Mouse (Mus musculus) lung, embryonic 14.5 days (tissue): ENCODE measurements around the gene Nrm. TPM values are rescaled to one million over a fixed set of nuclear protein-coding genes. Genes with fewer than 3 reads are reported as not detected.

ENCODE experiments used
- ATAC-seq: fragments of 200-750 bp; cut with Nextera tagmentation; 2 replicates; pipeline ENCODE4 v1.8.0; 2017; ENCODE audit warnings: mild to moderate bottlenecking, moderate TSS enrichment, moderate library complexity; ENCODE audit not compliant: insufficient read depth
- DNase-seq: peaks from one replicate; pipeline ENCODE4 v3.0.0-alpha.2; 2015
- H3K27ac ChIP-seq: fragments of 300-500 bp; sonication (generic); 2 replicates; pipeline ENCODE4 v1.5.1; 2014; ENCODE audit warnings: low read depth, mild to moderate bottlenecking, moderate library complexity
- H3K27me3 ChIP-seq: fragments of 300-500 bp; sonication (generic); 2 replicates; pipeline ENCODE4 v1.6.1; 2014; ENCODE audit warnings: low read length, control low read depth; ENCODE audit not compliant: insufficient read depth
- H3K36me3 ChIP-seq: fragments of 300-500 bp; sonication (generic); 2 replicates; pipeline ENCODE4 v1.6.1; 2014; ENCODE audit warnings: control low read depth; ENCODE audit not compliant: insufficient read depth
- H3K4me1 ChIP-seq: fragments of 300-500 bp; sonication (generic); 2 replicates; pipeline ENCODE4 v1.6.1; 2014; ENCODE audit warnings: antibody characterized with exemption, control low read depth; ENCODE audit not compliant: insufficient read depth
- H3K4me2 ChIP-seq: fragments of 300-500 bp; sonication (generic); 2 replicates; pipeline ENCODE4 v1.6.1; 2014; ENCODE audit warnings: mild to moderate bottlenecking
- H3K4me3 ChIP-seq: fragments of 300-500 bp; sonication (generic); 2 replicates; pipeline ENCODE4 v1.5.1; 2014; ENCODE audit warnings: low read depth, low read length
- H3K9ac ChIP-seq: fragments of 300-500 bp; sonication (generic); 2 replicates; pipeline ENCODE4 v1.6.1; 2014
- H3K9me3 ChIP-seq: fragments of 300-500 bp; sonication (generic); 2 replicates; pipeline ENCODE4 v1.6.1; 2016; ENCODE audit warnings: low read depth, low read length, control low read depth
- CTCF ChIP-seq: IDR thresholded peaks from 2 replicates; pipeline ENCODE4 v1.5.1; 2016; ENCODE audit warnings: antibody characterized with exemption, low read depth
- WGBS: fragments of 180-500 bp; shearing (Covaris S2); extraction: QIAGEN DNeasy Blood & Tissue Kit; methylation state at CpG from one replicate; pipeline ENCODE4 v1.1.7; 2014; 5-methylcytosine and 5-hydroxymethylcytosine counted together
- polyA plus RNA-seq: library from polyadenylated mRNA; unstranded; fragments of >200 nt; fragmentation: Nextera tagmentation; extraction: Ambion mirVana; gene quantifications from 2 replicates; pipeline ENCODE4 v1.2.1, GENCODE M21; 2014

Gene Nrm
- polyA plus RNA-seq, 1 experiment from 2014 or later: 72.0 TPM

DNA sequence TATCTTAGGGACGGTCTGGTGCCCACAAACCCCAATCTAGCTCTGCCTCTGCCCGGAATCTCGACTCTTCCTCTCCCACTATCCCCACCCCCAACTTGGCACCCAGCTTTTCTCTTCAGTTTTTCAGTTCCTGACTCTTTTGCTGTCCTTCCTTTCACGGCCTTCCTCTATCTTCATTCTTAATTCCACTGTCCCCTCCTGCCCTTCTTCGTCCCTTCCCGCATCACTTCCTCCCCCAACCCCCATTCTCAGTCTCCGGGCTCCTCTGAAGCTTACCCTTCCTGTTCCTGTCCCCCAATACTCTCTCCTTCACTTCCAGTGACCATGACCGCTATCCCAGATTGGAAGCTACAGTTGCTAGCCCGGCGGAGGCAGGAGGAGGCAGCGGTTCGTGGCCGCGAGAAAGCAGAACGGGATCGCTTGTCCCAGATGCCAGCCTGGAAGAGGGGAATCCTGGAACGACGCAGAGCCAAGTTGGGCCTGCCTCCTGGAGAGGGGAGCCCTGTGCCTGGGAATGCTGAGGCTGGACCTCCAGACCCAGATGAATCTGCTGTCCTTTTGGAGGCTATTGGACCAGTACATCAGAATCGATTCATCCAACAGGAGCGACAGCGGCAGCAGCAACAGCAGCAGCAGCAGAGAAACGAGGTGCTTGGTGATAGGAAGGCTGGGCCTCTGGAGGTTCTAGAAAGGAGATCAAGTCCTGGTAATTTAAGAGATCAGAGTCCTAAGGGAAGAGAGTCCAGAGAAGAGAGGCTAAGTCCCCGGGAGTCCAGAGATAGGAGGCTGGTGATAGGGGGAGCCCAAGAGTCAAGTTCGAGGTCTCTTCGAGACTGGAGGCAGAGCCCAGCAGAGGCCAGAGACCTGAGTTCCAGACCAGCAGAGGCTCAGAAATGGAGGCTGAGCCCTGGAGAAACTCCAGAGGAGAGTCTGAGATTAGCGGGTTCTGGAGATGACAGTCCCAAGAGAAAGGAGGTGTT lies 6.1 kb downstream of the Nrm start:
- 4% methylated on average over 26 of the region's 26 CpGs for whole genome bisulfite sequencing
- DNase-seq: peak; percentile 69
- Histone ChIP-seq H3K9me3 (no peaks in the 10 kb centered on the region), H3K36me3 (peaks cover 17% of the 10 kb centered on the region), H3K27me3 (no peaks in the 10 kb centered on the region), H3K4me1 (peaks cover 15% of the 10 kb centered on the region), H3K9ac (peak overlapping the region; percentile 80), H3K4me3 (peak overlapping the region; percentile 68), H3K27ac (peak overlapping the region; percentile 98), H3K4me2 (peak overlapping the region; percentile 98)
- no peak for ATAC-seq
- TF ChIP-seq CTCF: 0 out of 2 replicates have a peak, but pooled peaks have one; percentile 33

DNA sequence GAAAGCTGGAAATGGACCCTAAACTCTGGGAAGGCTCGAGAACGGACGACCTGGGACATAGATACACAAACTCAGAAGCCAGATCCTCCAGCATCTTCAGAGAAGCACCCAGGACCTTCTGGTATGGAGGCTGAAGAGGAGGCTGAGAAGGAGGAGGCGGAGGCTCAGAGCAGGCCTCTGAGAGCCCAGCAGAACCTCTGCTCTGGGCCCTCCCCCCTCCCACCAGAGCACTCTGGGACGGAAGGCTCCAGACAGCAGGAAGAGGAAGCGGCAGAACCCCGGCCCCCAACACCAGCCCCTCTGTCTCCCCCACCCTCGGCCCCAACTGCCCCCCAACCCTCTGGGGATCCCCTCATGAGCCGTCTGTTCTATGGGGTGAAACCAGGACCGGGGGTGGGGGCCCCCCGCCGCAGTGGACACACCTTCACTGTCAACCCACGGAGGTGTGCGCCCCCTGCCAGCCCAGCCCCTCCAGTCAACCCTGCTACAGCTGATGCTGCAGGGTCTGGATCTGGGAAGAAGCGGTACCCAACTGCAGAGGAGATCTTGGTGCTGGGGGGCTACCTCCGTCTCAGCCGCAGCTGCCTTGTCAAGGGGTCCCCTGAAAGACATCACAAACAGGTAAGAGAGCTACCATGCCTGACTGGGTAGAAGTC lies 7.2 kb downstream of the Nrm start:
- H3K4me3 ChIP-seq: peak overlapping the region; percentile 68
- no peak for ATAC-seq
- peaks cover 21% of the 10 kb centered on the region for H3K36me3 ChIP-seq
- peak overlapping the region; percentile 98 for H3K27ac ChIP-seq
- 15% methylated on average over 16 of the region's 17 CpGs for WGBS
- peak overlapping the region; percentile 98 for H3K4me2 ChIP-seq
- no peaks in the 10 kb centered on the region for H3K9me3 ChIP-seq
- peaks cover 15% of the 10 kb centered on the region for H3K4me1 ChIP-seq
- no peaks in the 10 kb centered on the region for H3K27me3 ChIP-seq
- no peak for TF ChIP-seq CTCF
- peak; percentile 40 for DNase-seq
- peak overlapping the region; percentile 80 for H3K9ac ChIP-seq

DNA sequence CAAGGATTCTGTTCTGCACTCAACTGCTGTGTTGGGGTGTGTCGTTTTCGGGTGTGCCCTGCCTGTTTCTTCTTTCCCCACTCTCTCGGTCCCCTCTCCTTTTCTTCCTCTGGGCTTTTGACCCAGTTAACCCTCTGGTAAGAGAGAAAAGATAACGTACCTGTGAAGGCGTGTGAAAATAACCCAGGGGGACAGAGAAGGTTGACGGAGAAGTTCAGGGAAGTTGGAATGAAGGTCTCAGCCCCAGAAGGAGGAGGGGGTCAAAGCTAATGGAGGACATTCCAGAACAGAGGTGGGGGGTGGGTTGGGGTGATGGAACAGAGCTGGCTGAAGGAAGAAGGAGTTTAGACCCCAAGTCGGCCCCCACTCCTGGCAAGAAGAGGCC lies 7.8 kb downstream of the Nrm start:
- TF ChIP-seq CTCF: no peak
- ATAC-seq: no peak
- H3K4me2 ChIP-seq: peak overlapping the region; percentile 98
- peak overlapping the region; percentile 68 for H3K4me3 ChIP-seq
- H3K27me3 ChIP-seq: no peaks in the 10 kb centered on the region
- H3K36me3 ChIP-seq: peaks cover 18% of the 10 kb centered on the region; the same call in 1 of the 2 replicates
- WGBS: 2% methylated on average over 7 of the region's 7 CpGs
- no peak for DNase-seq
- H3K9ac ChIP-seq: peak overlapping the region; percentile 80
- peaks cover 15% of the 10 kb centered on the region for H3K4me1 ChIP-seq
- H3K9me3 ChIP-seq: no peaks in the 10 kb centered on the region
- peak overlapping the region; percentile 98 for H3K27ac ChIP-seq

DNA sequence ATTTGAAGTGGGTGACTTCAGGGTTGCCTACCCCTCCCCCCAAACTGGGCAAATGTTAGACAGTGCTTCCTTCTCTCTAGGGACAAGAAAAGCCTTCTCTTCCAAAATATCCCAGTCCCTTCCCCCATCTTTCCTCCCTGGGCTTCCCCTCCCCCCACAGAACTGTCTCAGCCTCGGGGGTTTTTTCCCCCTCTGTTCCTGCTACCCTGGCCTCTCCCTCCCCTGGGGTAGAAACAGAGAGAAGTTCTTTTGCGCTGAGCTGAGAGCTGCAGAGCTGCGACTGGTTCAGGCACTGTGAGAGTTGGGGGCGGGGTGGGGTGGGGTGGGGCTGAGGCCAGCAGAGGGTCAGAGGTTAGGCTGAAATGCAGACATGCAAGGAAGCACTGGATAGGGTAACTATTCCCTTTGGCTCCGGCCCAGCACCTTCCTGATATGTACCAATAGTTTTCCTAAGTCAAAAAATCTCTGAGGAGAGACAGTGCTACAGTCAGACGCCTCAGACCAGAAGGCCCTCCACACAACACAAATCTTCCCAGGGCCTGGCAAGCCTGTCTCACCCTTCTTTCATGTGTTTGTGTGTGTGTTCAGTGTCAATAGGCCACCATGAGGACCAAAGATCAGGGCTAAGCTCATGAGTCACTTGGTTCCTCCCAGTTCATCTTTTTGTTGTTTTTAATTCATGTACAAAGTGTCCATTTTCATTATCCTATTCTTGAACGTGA lies 8.4 kb downstream of the Nrm start:
- Histone ChIP-seq H3K36me3 (peaks cover 23% of the 10 kb centered on the region), H3K27ac (peak overlapping the region; percentile 98), H3K9me3 (no peaks in the 10 kb centered on the region), H3K4me2 (peak overlapping the region; percentile 98), H3K27me3 (no peaks in the 10 kb centered on the region), H3K9ac (peak overlapping the region; percentile 80), H3K4me1 (peaks cover 15% of the 10 kb centered on the region), H3K4me3 (peak overlapping the region; percentile 68)
- no peak for TF ChIP-seq CTCF
- peak; percentile 67 for DNase-seq
- WGBS: 2% methylated on average over 7 of the region's 7 CpGs
- no peak for ATAC-seq

DNA sequence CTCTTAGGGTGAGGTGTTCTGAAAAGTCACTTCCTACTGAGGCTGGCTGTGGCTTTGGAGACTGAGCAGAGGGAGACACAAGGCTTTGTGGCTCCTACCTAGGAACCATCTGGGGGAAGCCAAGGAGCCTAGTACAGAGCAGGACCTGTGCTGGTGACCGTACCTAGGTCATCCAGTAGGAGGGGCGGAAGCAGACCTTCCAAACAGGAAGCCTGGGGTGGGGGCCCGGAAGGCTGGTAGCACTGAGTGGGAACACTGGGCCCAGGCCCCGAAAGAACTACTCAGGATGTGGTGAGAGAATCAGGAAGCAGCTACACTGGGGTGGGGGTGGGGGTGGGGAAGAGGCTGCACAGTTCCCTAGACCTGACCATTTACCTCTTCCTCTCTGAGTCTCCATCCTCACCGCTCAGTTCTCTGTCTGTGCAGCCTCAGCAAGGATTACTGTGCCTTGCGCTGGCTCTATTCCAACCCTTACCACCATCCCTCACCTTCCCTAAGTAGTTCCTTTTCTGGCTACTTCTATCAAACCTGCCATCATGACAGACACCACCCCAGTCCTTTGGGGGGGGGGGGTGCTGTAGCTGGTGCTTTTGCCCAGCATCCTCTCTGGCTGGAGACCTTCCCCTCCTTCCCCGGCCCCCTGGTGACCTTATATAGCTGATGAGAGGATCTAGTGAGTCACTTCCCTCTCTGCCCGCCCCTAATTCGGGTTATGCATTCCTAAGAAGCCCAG lies 9.2 kb downstream of the Nrm start:
- peak overlapping the region; percentile 80 for H3K9ac ChIP-seq
- TF ChIP-seq CTCF: no peak
- H3K27ac ChIP-seq: peak overlapping the region; percentile 98
- peaks cover 31% of the 10 kb centered on the region for H3K36me3 ChIP-seq
- no peaks in the 10 kb centered on the region for H3K9me3 ChIP-seq
- H3K4me3 ChIP-seq: peak overlapping the region; percentile 68
- peak; percentile 72 for DNase-seq
- H3K27me3 ChIP-seq: no peaks in the 10 kb centered on the region
- 34% methylated on average over 9 of the region's 9 CpGs for WGBS
- peak; percentile 29; the same call in 1 of the 2 replicates for ATAC-seq
- H3K4me2 ChIP-seq: peak overlapping the region; percentile 98
- H3K4me1 ChIP-seq: peaks cover 12% of the 10 kb centered on the region
